Mouse (Mus musculus) embryonic facial prominence, embryonic 14.5 days (tissue): ENCODE data around the gene Med12l. TPM values are rescaled to one million over a fixed set of nuclear protein-coding genes. Genes with fewer than 3 reads are reported as not detected.

Source experiments
- ATAC-seq: fragments of 200-750 bp; cut with Nextera tagmentation; 2 replicates; pipeline ENCODE4 v1.8.0; 2017; ENCODE audit warnings: low read depth, moderate number of reproducible peaks, moderate TSS enrichment
- DNase-seq: peaks from one replicate; pipeline ENCODE4 v3.0.0-alpha.2; 2015; ENCODE audit warnings: low spot score
- H3K27ac ChIP-seq: fragments of 300-500 bp; sonication (generic); replicated peaks from 2 replicates; pipeline ENCODE4 v1.5.1; 2014; ENCODE audit warnings: low read depth, mild to moderate bottlenecking, low read length, moderate library complexity
- H3K27me3 ChIP-seq: fragments of 300-500 bp; sonication (generic); replicated peaks from 2 replicates; pipeline ENCODE4 v1.6.1; 2014; ENCODE audit warnings: low read length; ENCODE audit not compliant: control insufficient read depth, insufficient read depth
- H3K36me3 ChIP-seq: fragments of 300-500 bp; sonication (generic); 2 replicates; pipeline ENCODE4 v1.6.1; 2014; ENCODE audit warnings: low read length, mixed read lengths; ENCODE audit not compliant: control insufficient read depth, insufficient read depth
- H3K4me1 ChIP-seq: fragments of 300-500 bp; sonication (generic); 2 replicates; pipeline ENCODE4 v1.6.1; 2014; ENCODE audit warnings: antibody characterized with exemption, low read length; ENCODE audit not compliant: control insufficient read depth, insufficient read depth
- H3K4me2 ChIP-seq: fragments of 300-500 bp; sonication (generic); 2 replicates; pipeline ENCODE4 v1.6.1; 2014; ENCODE audit warnings: low read depth, mild to moderate bottlenecking, low read length, moderate library complexity, mixed read lengths
- H3K4me3 ChIP-seq: fragments of 300-500 bp; sonication (generic); 2 replicates; pipeline ENCODE4 v1.5.1; 2014; ENCODE audit warnings: low read depth, mild to moderate bottlenecking, low read length
- H3K9ac ChIP-seq: fragments of 300-500 bp; sonication (generic); 2 replicates; pipeline ENCODE4 v1.6.1; 2014; ENCODE audit warnings: low read depth, mild to moderate bottlenecking, low read length, moderate library complexity, mixed read lengths
- H3K9me3 ChIP-seq: fragments of 300-500 bp; sonication (generic); 2 replicates; pipeline ENCODE4 v1.6.1; 2016; ENCODE audit warnings: low read length; ENCODE audit not compliant: control insufficient read depth
- WGBS: fragments of 180-500 bp; shearing (Covaris S2); extraction: QIAGEN DNeasy Blood & Tissue Kit; methylation state at CpG from one replicate; pipeline ENCODE4 v1.1.7; 2014; 5-methylcytosine and 5-hydroxymethylcytosine counted together
- polyA plus RNA-seq: library from polyadenylated mRNA; unstranded; fragments of >200 nt; fragmentation: Nextera tagmentation; extraction: Ambion mirVana; gene quantifications from 2 replicates; pipeline ENCODE4 v1.2.1, GENCODE M21; 2014

Gene Med12l
- polyA plus RNA-seq, 1 experiment from 2014 or later, result 3.3 TPM

GRCm38 (mm10) chr3:58985816-58986215 is 19.8 kb upstream of the Med12l start:
- no peaks in the 10 kb centered on the region for H3K4me1 ChIP-seq
- peak; percentile 39; the same call in 1 of the 2 replicates for ATAC-seq
- 0 out of 2 replicates have a peak, but pooled peaks cover 5% of the 10 kb centered on the region for H3K27me3 ChIP-seq
- H3K4me2 ChIP-seq, result no peak overlapping the region
- H3K4me3 ChIP-seq, result no peak overlapping the region
- no peaks in the 10 kb centered on the region for H3K36me3 ChIP-seq
- 44% methylated on average over 4 of the region's 4 CpGs for WGBS
- H3K27ac ChIP-seq, result no peak overlapping the region
- peak; percentile 32 for DNase-seq
- H3K9me3 ChIP-seq, result no peaks in the 10 kb centered on the region
- H3K9ac ChIP-seq, result no peak overlapping the region

- H3K36me3 ChIP-seq, result no peaks in the 10 kb centered on the region
- no peak overlapping the region for H3K4me3 ChIP-seq
- no peak overlapping the region for H3K4me2 ChIP-seq
- no peaks in the 10 kb centered on the region for H3K9me3 ChIP-seq
- no peak for ATAC-seq
- WGBS, result 23% methylated on average over 3 of the region's 3 CpGs
- 0 out of 2 replicates have a peak, but pooled peaks cover 5% of the 10 kb centered on the region for H3K27me3 ChIP-seq
- no peak overlapping the region for H3K27ac ChIP-seq
- DNase-seq, result no peak
- H3K4me1 ChIP-seq, result no peaks in the 10 kb centered on the region
- H3K9ac ChIP-seq, result no peak overlapping the region
These were observed 16.3 kb upstream of the Med12l start for GRCm38 (mm10) chr3:58989374-58989773.

GRCm38 (mm10) chr3:58990556-58990955 is 15.1 kb upstream of the Med12l start:
- Histone ChIP-seq H3K36me3 (no peaks in the 10 kb centered on the region), H3K9me3 (no peaks in the 10 kb centered on the region), H3K4me2 (no peak overlapping the region), H3K9ac (no peak overlapping the region), H3K4me1 (no peaks in the 10 kb centered on the region), H3K4me3 (no peak overlapping the region), H3K27ac (no peak overlapping the region), H3K27me3 (0 out of 2 replicates have a peak, but pooled peaks cover 5% of the 10 kb centered on the region)
- DNase-seq, result no peak
- 48% methylated on average over 3 of the region's 3 CpGs for WGBS
- ATAC-seq, result no peak

- Histone ChIP-seq H3K9ac (no peak overlapping the region), H3K4me1 (no peaks in the 10 kb centered on the region), H3K4me2 (no peak overlapping the region), H3K27ac (no peak overlapping the region), H3K9me3 (no peaks in the 10 kb centered on the region), H3K27me3 (no peaks in the 10 kb centered on the region), H3K4me3 (no peak overlapping the region), H3K36me3 (no peaks in the 10 kb centered on the region)
- ATAC-seq (peak; percentile 92), DNase-seq (peak; percentile 30)
These were observed 13.5 kb upstream of the Med12l start for GRCm38 (mm10) chr3:58992122-58992521.

GRCm38 (mm10) chr3:58993619-58994018 is 12.0 kb upstream of the Med12l start:
- Histone ChIP-seq H3K4me3 (no peak overlapping the region), H3K27me3 (no peaks in the 10 kb centered on the region), H3K9ac (no peak overlapping the region), H3K4me1 (no peaks in the 10 kb centered on the region), H3K4me2 (no peak overlapping the region), H3K9me3 (no peaks in the 10 kb centered on the region), H3K36me3 (no peaks in the 10 kb centered on the region), H3K27ac (no peak overlapping the region)
- DNase-seq, result no peak
- 91% methylated on average over 3 of the region's 3 CpGs for WGBS
- ATAC-seq, result no peak

GRCm38 (mm10) chr3:59003756-59004155 is 1.9 kb upstream of the Med12l start:
- 65% methylated on average over 5 of the region's 5 CpGs for WGBS
- Histone ChIP-seq H3K4me2 (no peak overlapping the region), H3K36me3 (no peaks in the 10 kb centered on the region), H3K4me3 (no peak overlapping the region), H3K27me3 (peaks cover 4% of the 10 kb centered on the region; the same call in 1 of the 2 replicates), H3K9me3 (no peaks in the 10 kb centered on the region), H3K27ac (no peak overlapping the region), H3K4me1 (0 out of 2 replicates have a peak, but pooled peaks cover 8% of the 10 kb centered on the region), H3K9ac (no peak overlapping the region)
- ATAC-seq (no peak), DNase-seq (no peak)

GRCm38 (mm10) chr3:59005996-59006730 is 538 bp downstream of the Med12l start:
- DNase-seq (peak; percentile 54), ATAC-seq (peak; percentile 58)
- Histone ChIP-seq H3K4me3 (peak overlapping the region; percentile 80), H3K9ac (peak overlapping the region; percentile 77), H3K4me1 (0 out of 2 replicates have a peak, but pooled peaks cover 8% of the 10 kb centered on the region), H3K36me3 (no peaks in the 10 kb centered on the region), H3K4me2 (peak overlapping the region; percentile 99), H3K9me3 (no peaks in the 10 kb centered on the region), H3K27ac (peak overlapping the region; percentile 91), H3K27me3 (peaks cover 4% of the 10 kb centered on the region; the same call in 1 of the 2 replicates)
- 0% methylated on average over 26 of the region's 83 CpGs for WGBS

- Histone ChIP-seq H3K4me1 (0 out of 2 replicates have a peak, but pooled peaks cover 8% of the 10 kb centered on the region), H3K27me3 (peaks cover 4% of the 10 kb centered on the region; the same call in 1 of the 2 replicates), H3K4me2 (peak overlapping the region; percentile 99), H3K36me3 (no peaks in the 10 kb centered on the region), H3K4me3 (peak overlapping the region; percentile 80), H3K9ac (peak overlapping the region; percentile 77), H3K27ac (peak overlapping the region; percentile 91), H3K9me3 (no peaks in the 10 kb centered on the region)
- DNase-seq (peak; percentile 94), ATAC-seq (peak; percentile 90)
- WGBS, result 0% methylated on average over 14 of the region's 77 CpGs
These were observed 1.3 kb downstream of the Med12l start for GRCm38 (mm10) chr3:59006731-59007441.
